Mouse (Mus musculus): ENCODE measurements around the gene Abcc8.
"Not testable (repeated sequence)": the region's sequence is repeated elsewhere in the genome, so short reads cannot be mapped to it uniquely, and the experiment has no call there.

The Abcc8 gene

GRCm38 (mm10) chr7:46179431-46180275 is at the start of gene Abcc8:
Gene Abcc8 (minus strand): TSS chr7:46180033.
- DNase-seq (ENCODE audit: low spot score in 2 of 2) = peak; percentile 76 to 80

DNA sequence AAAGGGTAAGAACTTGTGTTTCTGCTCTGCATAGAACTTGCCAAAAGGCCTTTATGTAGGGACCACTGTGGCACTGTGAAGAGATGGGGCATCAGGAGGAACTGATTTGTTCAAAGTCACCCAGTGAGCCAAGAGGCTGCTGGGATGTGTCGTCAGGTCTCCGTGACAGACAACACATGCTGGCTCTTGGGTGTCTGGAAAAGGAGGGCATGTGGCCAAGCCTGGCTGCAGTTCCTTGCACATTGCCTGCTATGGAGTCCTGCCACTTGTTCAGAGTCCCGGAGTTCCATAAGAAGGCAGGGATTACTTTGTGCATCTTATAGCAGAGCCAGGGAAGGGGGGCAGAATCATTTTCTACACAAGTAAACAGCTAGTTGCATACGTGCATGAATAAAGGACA is 47.1 kb upstream of the Abcc8 start:
- peak; percentile 74 to 76 for DNase-seq (ENCODE audit: low spot score in 2 of 2)

- DNase-seq (ENCODE audit: low spot score in 2 of 2) = peak in 1 of 2 experiments; percentile 68
Measured at GRCm38 (mm10) chr7:46226253-46226652, 46.4 kb upstream of the Abcc8 start.

GRCm38 (mm10) chr7:46220591-46221129 is 40.8 kb upstream of the Abcc8 start:
- no peak for DNase-seq (ENCODE audit: low spot score in 2 of 2)

- DNase-seq (ENCODE audit: low spot score in 2 of 2) = peak in 1 of 2 experiments; percentile 37
Measured at GRCm38 (mm10) chr7:46218415-46218814, 38.6 kb upstream of the Abcc8 start.

GRCm38 (mm10) chr7:46216481-46216880 is 36.6 kb upstream of the Abcc8 start:
- DNase-seq (ENCODE audit: low spot score in 2 of 2) = no peak

- no peak for DNase-seq (ENCODE audit: low spot score in 2 of 2)
Measured at GRCm38 (mm10) chr7:46210276-46210675, 30.4 kb upstream of the Abcc8 start.

DNA sequence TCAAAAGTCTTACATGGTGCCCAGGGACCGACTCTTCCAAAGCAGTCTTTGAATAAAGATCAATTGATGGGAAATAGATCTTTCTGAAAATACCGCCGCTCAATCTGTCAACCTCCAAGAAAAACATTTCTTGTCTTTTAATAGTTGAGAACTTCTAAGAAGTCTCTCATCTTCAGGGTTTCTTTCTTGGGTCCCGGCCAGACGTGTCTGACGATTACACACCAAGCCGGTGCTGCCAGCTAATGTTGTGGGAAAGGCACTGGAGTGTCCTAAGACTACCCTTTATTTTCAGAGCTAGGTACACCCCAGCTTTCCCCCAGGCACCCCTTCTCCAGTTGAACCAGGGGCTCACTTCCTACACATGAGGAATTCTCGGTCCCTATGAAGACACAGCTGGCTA is 28.3 kb upstream of the Abcc8 start:
- DNase-seq (ENCODE audit: low spot score in 2 of 2) = peak; percentile 73 to 79

- no peak for DNase-seq (ENCODE audit: low spot score in 2 of 2)
Measured at GRCm38 (mm10) chr7:46204775-46205174, 24.9 kb upstream of the Abcc8 start.

- DNase-seq (ENCODE audit: low spot score in 2 of 2) = peak; percentile 67 to 81
Measured at GRCm38 (mm10) chr7:46204046-46204471, 24.2 kb upstream of the Abcc8 start.

GRCm38 (mm10) chr7:46201649-46202048 is 21.8 kb upstream of the Abcc8 start:
- no peak for DNase-seq (ENCODE audit: low spot score in 2 of 2)

DNA sequence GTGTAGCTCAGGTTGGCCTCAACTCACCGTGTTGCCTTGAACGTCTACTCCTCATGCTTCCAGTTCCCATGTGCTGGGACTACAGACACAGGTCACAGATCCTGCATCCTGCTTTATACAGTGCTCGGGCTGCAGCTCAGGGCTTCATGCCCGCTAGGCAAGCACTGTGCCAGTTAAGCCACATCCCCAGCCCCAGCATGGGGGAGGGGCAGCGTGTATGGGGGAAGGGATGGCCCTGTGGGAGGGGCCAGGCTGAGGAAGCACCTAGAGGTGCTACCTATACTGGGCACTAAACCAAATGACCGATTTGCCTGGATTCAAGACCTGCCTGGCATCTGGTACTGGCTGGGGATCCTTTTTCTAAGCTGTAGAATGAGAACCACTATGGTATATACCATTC is 20.2 kb upstream of the Abcc8 start:
- no peak for DNase-seq (ENCODE audit: low spot score in 2 of 2)

- no peak for DNase-seq (ENCODE audit: low spot score in 2 of 2)
Measured at GRCm38 (mm10) chr7:46195356-46195755, 15.5 kb upstream of the Abcc8 start.

GRCm38 (mm10) chr7:46184232-46184631 is 4.4 kb upstream of the Abcc8 start:
- no peak for DNase-seq (ENCODE audit: low spot score in 2 of 2)

DNA sequence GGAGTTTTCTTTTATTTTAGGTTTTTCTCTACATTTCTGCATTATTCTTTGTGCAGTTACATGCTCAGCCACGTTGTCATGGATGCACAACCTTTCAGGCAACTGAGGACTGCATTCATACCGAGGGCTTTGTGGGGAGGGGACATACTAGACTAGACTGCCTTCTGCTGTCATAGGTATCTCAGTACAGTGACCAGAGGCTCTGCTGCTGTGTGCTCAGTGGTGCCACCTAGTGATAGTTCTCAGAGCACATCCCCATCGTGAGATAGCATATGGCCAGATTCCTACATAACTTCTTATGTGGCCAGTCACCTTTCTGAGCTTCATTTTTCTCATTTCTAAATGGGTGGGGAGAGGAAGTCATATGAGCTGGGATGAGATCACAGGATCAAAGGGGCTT is 1.8 kb upstream of the Abcc8 start:
- DNase-seq (ENCODE audit: low spot score in 2 of 2) = peak; percentile 66 to 70

- DNase-seq (ENCODE audit: low spot score in 2 of 2) = not testable (repeated sequence)
Measured at GRCm38 (mm10) chr7:46168980-46169379, 10.9 kb downstream of the Abcc8 start.

GRCm38 (mm10) chr7:46168402-46168801 is 11.4 kb downstream of the Abcc8 start:
- no peak for DNase-seq (ENCODE audit: low spot score in 2 of 2)

- DNase-seq (ENCODE audit: low spot score in 2 of 2) = no peak
Measured at GRCm38 (mm10) chr7:46167901-46168300, 11.9 kb downstream of the Abcc8 start.

- no peak for DNase-seq (ENCODE audit: low spot score in 2 of 2)
Measured at GRCm38 (mm10) chr7:46165876-46166275, 14.0 kb downstream of the Abcc8 start.

- no peak for DNase-seq (ENCODE audit: low spot score in 2 of 2)
Measured at GRCm38 (mm10) chr7:46162731-46163130, 17.1 kb downstream of the Abcc8 start.

GRCm38 (mm10) chr7:46162132-46162727 is 17.6 kb downstream of the Abcc8 start:
- no peak for DNase-seq (ENCODE audit: low spot score in 2 of 2)

DNA sequence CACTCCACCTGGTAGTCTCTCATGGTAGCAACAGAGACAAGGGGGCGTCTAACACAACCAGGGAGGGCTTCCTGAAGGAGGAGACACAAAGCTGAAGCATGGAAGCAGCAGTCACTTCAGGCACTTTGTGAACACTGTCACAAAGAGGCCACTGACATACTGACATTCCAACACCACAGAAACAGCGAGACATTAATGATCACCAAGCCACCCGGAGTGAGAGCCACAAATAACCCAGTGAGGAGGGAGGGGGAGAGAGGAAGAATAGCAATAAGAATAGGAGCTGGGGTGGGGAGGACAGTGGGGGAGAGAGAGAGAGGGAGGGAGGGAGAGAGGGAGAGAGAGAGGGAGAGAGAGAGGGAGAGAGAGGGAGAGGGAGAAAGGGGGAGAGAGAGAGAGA is 18.2 kb downstream of the Abcc8 start:
- no peak for DNase-seq (ENCODE audit: low spot score in 2 of 2)

- no peak for DNase-seq (ENCODE audit: low spot score in 2 of 2)
Measured at GRCm38 (mm10) chr7:46157746-46158145, 22.1 kb downstream of the Abcc8 start.

Measured in right cerebral cortex, postnatal 10 days (tissue).